8 mouse cellular contexts compared by ENCODE assay signal in genomic region chr5:33218081-33218480, GRCm38 (mm10). TPM values are rescaled to one million over a fixed set of nuclear protein-coding genes. Genes with fewer than 3 reads are reported as not detected.
DNase-seq lines count a peak whose midpoint lies in the region; ATAC-seq and TF ChIP-seq lines count a peak whose summit lies in the region.

Gene Spon2, minus strand, starts transcription at chr5:33218455.

- peak within 1 kb of the TSS; percentile 58 for H3K9ac ChIP-seq in heart, embryonic 11.5 days (ENCODE audit: low read depth, low read length)
- peak within 1 kb of the TSS; percentile 20; the same call in 1 of the 2 replicates for H3K9ac ChIP-seq in heart, postnatal 0 days (replicated peaks; ENCODE audit: low read depth, low read length)

- H3K4me3 ChIP-seq in heart, embryonic 11.5 days (ENCODE audit: low read depth, low read length) = peak within 1 kb of the TSS; percentile 24
- peak within 1 kb of the TSS; percentile 22 for H3K4me3 ChIP-seq in heart, postnatal 0 days (ENCODE audit: low read depth, low read length)

- H3K36me3 ChIP-seq in heart, embryonic 11.5 days (ENCODE audit: control insufficient read depth, insufficient read depth, low read length) = no peaks in the 10 kb centered on the region
- H3K36me3 ChIP-seq in heart, postnatal 0 days (replicated peaks; ENCODE audit: control insufficient read depth, insufficient read depth, low read length) = no peaks in the 10 kb centered on the region

- intact Hi-C loops in heart, postnatal 25 days (cut with DNase I) = no loop called here

- peak; percentile 47 for ATAC-seq in heart, embryonic 11.5 days (replicated peaks; ENCODE audit: insufficient number of reproducible peaks, low FRiP score, low TSS enrichment)
- peak; percentile 40; the same call in 1 of the 2 replicates for ATAC-seq in heart, postnatal 0 days (ENCODE audit: insufficient read depth, low read depth)

- DNase-seq in heart, postnatal 25 days (ENCODE audit: low spot score) = no peak
- peak; percentile 28 for DNase-seq in WW6 (ENCODE audit: low read depth, low spot score)
- peak; percentile 28 for DNase-seq in heart, postnatal 0 days (ENCODE audit: low spot score)
- DNase-seq in lung, postnatal 14 days = peak; percentile 37
- no peak for DNase-seq in frontal cortex, adult 2 months (ENCODE audit: extremely low spot score in 1 of 2, low spot score in 1 of 2)
- DNase-seq in frontal cortex, postnatal 25 days (ENCODE audit: low spot score in 2 of 2) = no peak
- no peak for DNase-seq in urinary bladder, postnatal 36 days (ENCODE audit: low spot score in 2 of 2)

- no peak for TF ChIP-seq EP300 in heart, postnatal 0 days (IDR thresholded peaks at IDR 0.05; ENCODE audit: low read depth)

- H3K9me3 ChIP-seq in heart, embryonic 11.5 days (replicated peaks; ENCODE audit: control insufficient read depth, low read length) = no peaks in the 10 kb centered on the region
- no peaks in the 10 kb centered on the region for H3K9me3 ChIP-seq in heart, postnatal 0 days (replicated peaks; ENCODE audit: control insufficient read depth, low read length)

- H3K4me2 ChIP-seq in heart, embryonic 11.5 days = peak within 1 kb of the TSS; percentile 50
- peak within 1 kb of the TSS; percentile 40 for H3K4me2 ChIP-seq in heart, postnatal 0 days (ENCODE audit: low read depth, low read length)

- TF ChIP-seq CTCF in heart, postnatal 0 days (IDR thresholded peaks at IDR 0.05; ENCODE audit: low read depth) = no peak

- peaks cover 48% of the 10 kb centered on the region for H3K4me1 ChIP-seq in heart, embryonic 11.5 days (ENCODE audit: control insufficient read depth, insufficient read depth, low read length)
- peaks cover 29% of the 10 kb centered on the region for H3K4me1 ChIP-seq in heart, postnatal 0 days (ENCODE audit: control insufficient read depth, insufficient read depth)

- H3K27me3 ChIP-seq in heart, embryonic 11.5 days (ENCODE audit: control insufficient read depth, insufficient read depth, low read length) = no peaks in the 10 kb centered on the region
- H3K27me3 ChIP-seq in heart, postnatal 0 days (ENCODE audit: control insufficient read depth, insufficient read depth, low read length) = no peaks in the 10 kb centered on the region

- 17% methylated on average over 5 of the region's 5 CpGs for WGBS in heart, embryonic 11.5 days (ENCODE audit: insufficient replicate concordance)
- WGBS in heart, postnatal 0 days = 29% methylated on average over 5 of the region's 5 CpGs

- H3K27ac ChIP-seq in heart, embryonic 11.5 days (ENCODE audit: low read depth, low read length) = peak within 1 kb of the TSS; percentile 74
- H3K27ac ChIP-seq in heart, postnatal 0 days (ENCODE audit: low read depth) = peak within 1 kb of the TSS; percentile 69

RNA-seq across cellular contexts. Expression of gene Spon2, which starts in this region (rescaled TPM):
- polyA plus RNA-seq in heart, embryonic 11.5 days (2014; fragmentation: Nextera tagmentation; extraction: Ambion mirVana) = 43.9 and 51.6 TPM in 2 replicates
- total RNA-seq in heart, postnatal 25 days (2021) = 10 to 100 TPM in 1 of 2 experiments, 1 to 10 TPM in 1; 3.4 to 13.6 TPM
- total RNA-seq in heart, postnatal 0 days (2014; rRNA removed; ENCODE audit: low replicate concordance) = 56.9 and 58.1 TPM in 2 replicates
- 42.5 and 47.2 TPM in 2 replicates for polyA plus RNA-seq in heart, postnatal 0 days (2015; fragmentation: Nextera tagmentation; extraction: Ambion mirVana)
- 0.40 and 0.50 TPM in 2 replicates for polyA plus RNA-seq in frontal cortex, adult 2 months (2012; rRNA removed)

Comparison
In these comparisons a context has a peak if more than half of its experiments do, and no peak if none do; other contexts are left out.
1. RNA of gene Spon2 (polyA plus RNA-seq): 42.5 to 47.2 TPM in heart, postnatal 0 days and 43.9 to 51.6 TPM in heart, embryonic 11.5 days; 0.40 to 0.50 TPM in frontal cortex, adult 2 months; every median in the first group is over 10 times any median in the second.
2. DNase-seq: peak in WW6 (single experiment), heart, postnatal 0 days (single experiment) and lung, postnatal 14 days (single experiment); none in heart, postnatal 25 days (single experiment), frontal cortex, adult 2 months (0 of 2), frontal cortex, postnatal 25 days (0 of 2) and urinary bladder, postnatal 36 days (0 of 2).